Mouse (Mus musculus): ENCODE results near the gene R3hdm2. TPM values are rescaled to one million over a fixed set of nuclear protein-coding genes. Genes with fewer than 3 reads are reported as not detected.
A peak's percentile ranks its signal among the peaks of the same experiment; 100 is the strongest.

The R3hdm2 gene
- total and polyA plus RNA-seq, 3 experiments = 8.2 to 60.6 TPM; not detected in 1

GRCm38 (mm10) chr10:127381743-127382134, 1.6 kb downstream of the R3hdm2 start:
- Histone ChIP-seq H3K27ac (ENCODE audit: control insufficient read depth, low read depth, low read length) (no peak overlapping the region), H3K79me2 (ENCODE audit: control insufficient read depth, insufficient read depth, low read length, poor library complexity) (peaks cover 23% of the 10 kb centered on the region), H3K36me3 (ENCODE audit: control insufficient read depth in 1 of 2, insufficient read depth in 2 of 2, low read length in 2 of 2) (peaks cover 0 to 13% of the 10 kb centered on the region in 2 experiments; a peak in 3 of 4 replicates), H3K4me3 (ENCODE audit: control insufficient read depth in 1 of 2, insufficient read depth in 1 of 2, low read depth in 2 of 2, low read length in 2 of 2) (peak overlapping the region; percentile 67 to 99; a peak in 3 of 4 replicates), H3K9me3 (replicated peaks; ENCODE audit: insufficient read depth, low read length) (no peaks in the 10 kb centered on the region), H3K9ac (ENCODE audit: control insufficient read depth, low read depth, low read length, poor library complexity, severe bottlenecking) (peak overlapping the region; percentile 70), H3K4me1 (ENCODE audit: control insufficient read depth in 1 of 2, insufficient read depth in 2 of 2, low read length in 2 of 2) (peaks cover 4 to 5% of the 10 kb centered on the region in 2 experiments), H3K27me3 (ENCODE audit: control insufficient read depth in 1 of 2, insufficient read depth in 2 of 2, low read length in 2 of 2) (no peaks in the 10 kb centered on the region)
- TF ChIP-seq CTCF (IDR thresholded peaks at IDR 0.05 in 2 of 3, conservative IDR thresholded peaks at IDR 0.05 in 1 of 3; ENCODE audit: control insufficient read depth in 1 of 3, insufficient read depth in 1 of 3, low read depth in 2 of 3, low read length in 3 of 3, poor library complexity in 1 of 3, severe bottlenecking in 1 of 3) = no peak
- TF ChIP-seq POLR2AphosphoS2 (IDR thresholded peaks at IDR 0.05; ENCODE audit: low read length) = 0 out of 2 replicates have a peak, but pooled peaks have one; percentile 15
- DNase-seq (ENCODE audit: low read depth, low spot score) = no peak

DNA sequence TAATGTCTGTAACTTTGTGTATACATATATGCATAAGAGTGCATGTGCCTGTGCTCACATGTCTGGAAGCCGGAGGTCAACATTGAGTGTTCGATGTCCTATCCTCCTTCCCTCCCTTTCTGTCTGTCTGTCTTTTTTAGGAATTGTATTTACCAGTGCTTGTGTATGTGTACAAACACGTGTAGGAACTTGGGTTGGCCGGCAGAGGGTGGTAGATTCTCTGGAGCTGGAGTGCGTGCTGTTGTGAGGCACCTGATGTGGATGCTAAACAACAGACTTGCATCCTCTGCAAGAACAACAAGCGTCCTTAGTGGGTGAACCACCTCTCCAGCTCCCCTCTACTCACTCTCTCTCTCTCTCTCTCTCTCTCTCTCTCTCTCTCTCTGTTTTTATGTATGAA, 11.6 kb downstream of the R3hdm2 start:
- DNase-seq (ENCODE audit: low read depth, low spot score) = no peak
- Histone ChIP-seq H3K4me3 (ENCODE audit: control insufficient read depth in 1 of 2, insufficient read depth in 1 of 2, low read depth in 2 of 2, low read length in 2 of 2) (no peak overlapping the region), H3K9ac (ENCODE audit: control insufficient read depth, low read depth, low read length, poor library complexity, severe bottlenecking) (no peak overlapping the region), H3K4me1 (ENCODE audit: control insufficient read depth in 1 of 2, insufficient read depth in 2 of 2, low read length in 2 of 2) (no peaks in the 10 kb centered on the region), H3K27ac (ENCODE audit: control insufficient read depth, low read depth, low read length) (no peak overlapping the region), H3K79me2 (ENCODE audit: control insufficient read depth, insufficient read depth, low read length, poor library complexity) (peaks cover 5% of the 10 kb centered on the region; the same call in 1 of the 2 replicates), H3K9me3 (replicated peaks; ENCODE audit: insufficient read depth, low read length) (no peaks in the 10 kb centered on the region), H3K27me3 (ENCODE audit: control insufficient read depth in 1 of 2, insufficient read depth in 2 of 2, low read length in 2 of 2) (no peaks in the 10 kb centered on the region), H3K36me3 (ENCODE audit: control insufficient read depth in 1 of 2, insufficient read depth in 2 of 2, low read length in 2 of 2) (peaks cover 0 to 8% of the 10 kb centered on the region in 2 experiments; a peak in 2 of 4 replicates)
- TF ChIP-seq USF1 (IDR thresholded peaks at IDR 0.05; ENCODE audit: low read depth, low read length) (no peak), MEF2A (IDR thresholded peaks at IDR 0.05; ENCODE audit: extremely low read depth, insufficient replicate concordance, low read depth, low read length, poor library complexity, severe bottlenecking) (no peak), MYB (IDR thresholded peaks at IDR 0.05; ENCODE audit: low read depth, low read length) (no peak), TAL1 (IDR thresholded peaks at IDR 0.05; ENCODE audit: low read length) (no peak), POLR2A (IDR thresholded peaks at IDR 0.05; ENCODE audit: control insufficient read depth in 1 of 2, insufficient read depth in 1 of 2, low read depth in 1 of 2, low read length in 2 of 2, poor library complexity in 1 of 2) (no peak), MYC (IDR thresholded peaks at IDR 0.05; ENCODE audit: low read depth, low read length) (no peak), GABPA (IDR thresholded peaks at IDR 0.05; ENCODE audit: low read depth, low read length) (no peak), SMC3 (IDR thresholded peaks at IDR 0.05; ENCODE audit: low read depth, low read length) (no peak), ZKSCAN1 (IDR thresholded peaks at IDR 0.05; ENCODE audit: low read depth, low read length) (no peak), MAFK (IDR thresholded peaks at IDR 0.05; ENCODE audit: borderline replicate concordance, low read depth, low read length) (no peak), ZNF384 (IDR thresholded peaks at IDR 0.05; ENCODE audit: low read depth, low read length) (no peak), UBTF (IDR thresholded peaks at IDR 0.05; ENCODE audit: borderline replicate concordance, insufficient read depth, low read depth, low read length) (no peak), MAX (IDR thresholded peaks at IDR 0.05; ENCODE audit: low read length) (no peak), ETS1 (IDR thresholded peaks at IDR 0.05; ENCODE audit: low read depth, low read length) (no peak), BHLHE40 (IDR thresholded peaks at IDR 0.05; ENCODE audit: borderline replicate concordance, low read depth, low read length) (no peak), MAZ (IDR thresholded peaks at IDR 0.05; ENCODE audit: low read depth, low read length) (no peak), CHD1 (IDR thresholded peaks at IDR 0.05; ENCODE audit: low read depth, low read length) (no peak), RCOR1 (IDR thresholded peaks at IDR 0.05; ENCODE audit: low read depth, low read length) (no peak)

Data from MEL (cell line).